Mouse (Mus musculus) bone marrow, adult 2 months (tissue): ENCODE results near the gene Omt2a.

ENCODE experiments used
- CTCF ChIP-seq: fragments of 200-500 bp; IDR thresholded peaks from 2 replicates; pipeline ENCODE4 v1.5.1; 2011; ENCODE audit warnings: low read length, control low read depth; ENCODE audit not compliant: control insufficient read depth, insufficient read depth
- POLR2A ChIP-seq: fragments of 200-500 bp; IDR thresholded peaks from 2 replicates; pipeline ENCODE4 v1.6.1; 2011; ENCODE audit warnings: low read depth, mild to moderate bottlenecking, control low read depth, low read length, borderline replicate concordance; ENCODE audit not compliant: control insufficient read depth

DNA sequence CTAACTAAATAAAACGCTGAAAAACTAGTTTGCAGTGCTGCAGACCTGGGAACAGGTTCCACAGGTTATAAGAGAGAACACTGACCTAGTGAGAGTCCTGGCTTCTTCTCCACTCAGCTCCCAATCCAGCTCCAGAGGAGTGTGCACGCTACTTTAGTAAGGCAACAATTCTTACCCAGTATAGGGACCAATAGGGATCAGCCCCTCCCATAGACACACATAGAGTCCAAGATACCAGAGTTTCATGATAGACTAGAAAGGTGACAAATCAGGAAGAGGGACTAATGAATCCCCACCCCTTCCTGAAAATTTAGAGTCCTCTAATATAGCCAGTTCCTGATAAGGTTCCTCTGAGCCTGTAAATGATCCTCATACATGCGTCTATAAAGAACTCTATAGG, 32.4 kb upstream of the Omt2a start:
- TF ChIP-seq CTCF (no peak), POLR2A (no peak)
